Mouse (Mus musculus): ENCODE data around the gene Frzb. TPM values are rescaled to one million over a fixed set of nuclear protein-coding genes. Genes with fewer than 3 reads are reported as not detected.

The Frzb gene
- polyA plus RNA-seq, 1 experiment from 2014 or later: 19.5 TPM

- H3K27ac ChIP-seq (ENCODE audit: low read depth, low read length): no peak overlapping the region
- H3K4me1 ChIP-seq (replicated peaks; ENCODE audit: control insufficient read depth, insufficient read depth, low read length): peaks cover 4% of the 10 kb centered on the region; the same call in 1 of the 2 replicates
- H3K36me3 ChIP-seq (ENCODE audit: control insufficient read depth, insufficient read depth, low read length): no peaks in the 10 kb centered on the region
- H3K9me3 ChIP-seq (ENCODE audit: control insufficient read depth, low read length): peaks cover 4% of the 10 kb centered on the region
- peak overlapping the region; percentile 52 for H3K4me3 ChIP-seq (ENCODE audit: low read depth, low read length)
- H3K4me2 ChIP-seq (ENCODE audit: low read depth, low read length, severe bottlenecking): peak overlapping the region; percentile 98
- H3K9ac ChIP-seq (ENCODE audit: low read length): peak overlapping the region; percentile 63; the same call in 1 of the 2 replicates
- DNase-seq (ENCODE audit: low spot score) (peak; percentile 78), ATAC-seq (replicated peaks; ENCODE audit: low FRiP score) (peak; percentile 70)
- peaks cover 16% of the 10 kb centered on the region for H3K27me3 ChIP-seq (ENCODE audit: control insufficient read depth, insufficient read depth, low read length)
- WGBS: under 1% methylated on average over 12 of the region's 12 CpGs
These were observed 806 bp upstream of the Frzb start for GRCm38 (mm10) chr2:80448231-80448630.

- no peak overlapping the region; the same call in 1 of the 2 replicates for H3K27ac ChIP-seq (ENCODE audit: low read depth, low read length)
- DNase-seq (ENCODE audit: low spot score): peak; percentile 76
- peaks cover 16% of the 10 kb centered on the region for H3K27me3 ChIP-seq (ENCODE audit: control insufficient read depth, insufficient read depth, low read length)
- H3K9ac ChIP-seq (ENCODE audit: low read length): peak overlapping the region; percentile 63
- H3K4me3 ChIP-seq (ENCODE audit: low read depth, low read length): peak overlapping the region; percentile 52
- peak; percentile 55 for ATAC-seq (replicated peaks; ENCODE audit: low FRiP score)
- H3K4me1 ChIP-seq (replicated peaks; ENCODE audit: control insufficient read depth, insufficient read depth, low read length): peaks cover 4% of the 10 kb centered on the region; the same call in 1 of the 2 replicates
- under 1% methylated on average over 54 of the region's 54 CpGs for WGBS
- peak overlapping the region; percentile 98 for H3K4me2 ChIP-seq (ENCODE audit: low read depth, low read length, severe bottlenecking)
- peaks cover 4% of the 10 kb centered on the region for H3K9me3 ChIP-seq (ENCODE audit: control insufficient read depth, low read length)
- no peaks in the 10 kb centered on the region for H3K36me3 ChIP-seq (ENCODE audit: control insufficient read depth, insufficient read depth, low read length)
These were observed 895 bp downstream of the Frzb start for GRCm38 (mm10) chr2:80446308-80447151.

- no peak for DNase-seq (ENCODE audit: low spot score)
- WGBS: 4% methylated on average over 10 of the region's 10 CpGs
- Histone ChIP-seq H3K4me2 (ENCODE audit: low read depth, low read length, severe bottlenecking) (peak overlapping the region; percentile 98), H3K27ac (ENCODE audit: low read depth, low read length) (no peak overlapping the region), H3K27me3 (ENCODE audit: control insufficient read depth, insufficient read depth, low read length) (peaks cover 16% of the 10 kb centered on the region), H3K36me3 (ENCODE audit: control insufficient read depth, insufficient read depth, low read length) (no peaks in the 10 kb centered on the region), H3K4me3 (ENCODE audit: low read depth, low read length) (peak overlapping the region; percentile 52), H3K4me1 (replicated peaks; ENCODE audit: control insufficient read depth, insufficient read depth, low read length) (peaks cover 4% of the 10 kb centered on the region; the same call in 1 of the 2 replicates), H3K9ac (ENCODE audit: low read length) (peak overlapping the region; percentile 63), H3K9me3 (ENCODE audit: control insufficient read depth, low read length) (peaks cover 4% of the 10 kb centered on the region)
- ATAC-seq (replicated peaks; ENCODE audit: low FRiP score): no peak
These were observed 1.5 kb downstream of the Frzb start for GRCm38 (mm10) chr2:80445926-80446307.

- 0 out of 2 replicates have a peak overlapping the region, but pooled peaks have one; percentile 52 for H3K4me3 ChIP-seq (ENCODE audit: low read depth, low read length)
- no peaks in the 10 kb centered on the region for H3K36me3 ChIP-seq (ENCODE audit: control insufficient read depth, insufficient read depth, low read length)
- H3K9ac ChIP-seq (ENCODE audit: low read length): no peak overlapping the region
- peaks cover 4% of the 10 kb centered on the region; the same call in 1 of the 2 replicates for H3K4me1 ChIP-seq (replicated peaks; ENCODE audit: control insufficient read depth, insufficient read depth, low read length)
- no peak for ATAC-seq (replicated peaks; ENCODE audit: low FRiP score)
- H3K9me3 ChIP-seq (ENCODE audit: control insufficient read depth, low read length): peaks cover 4% of the 10 kb centered on the region
- 35% methylated on average over 10 of the region's 10 CpGs for WGBS
- no peak for DNase-seq (ENCODE audit: low spot score)
- H3K4me2 ChIP-seq (ENCODE audit: low read depth, low read length, severe bottlenecking): no peak overlapping the region
- peaks cover 16% of the 10 kb centered on the region for H3K27me3 ChIP-seq (ENCODE audit: control insufficient read depth, insufficient read depth, low read length)
- H3K27ac ChIP-seq (ENCODE audit: low read depth, low read length): no peak overlapping the region
These were observed 1.9 kb downstream of the Frzb start for GRCm38 (mm10) chr2:80445491-80445890.

- H3K4me1 ChIP-seq (replicated peaks; ENCODE audit: control insufficient read depth, insufficient read depth, low read length): peaks cover 4% of the 10 kb centered on the region; the same call in 1 of the 2 replicates
- WGBS: 68% methylated on average over 14 of the region's 14 CpGs
- no peak overlapping the region for H3K4me3 ChIP-seq (ENCODE audit: low read depth, low read length)
- H3K27me3 ChIP-seq (ENCODE audit: control insufficient read depth, insufficient read depth, low read length): peaks cover 16% of the 10 kb centered on the region
- H3K36me3 ChIP-seq (ENCODE audit: control insufficient read depth, insufficient read depth, low read length): no peaks in the 10 kb centered on the region
- no peak overlapping the region for H3K9ac ChIP-seq (ENCODE audit: low read length)
- peaks cover 4% of the 10 kb centered on the region for H3K9me3 ChIP-seq (ENCODE audit: control insufficient read depth, low read length)
- DNase-seq (ENCODE audit: low spot score): no peak
- no peak for ATAC-seq (replicated peaks; ENCODE audit: low FRiP score)
- H3K27ac ChIP-seq (ENCODE audit: low read depth, low read length): no peak overlapping the region
- H3K4me2 ChIP-seq (ENCODE audit: low read depth, low read length, severe bottlenecking): no peak overlapping the region
These were observed 2.7 kb downstream of the Frzb start for GRCm38 (mm10) chr2:80444418-80445365.

- peaks cover 4% of the 10 kb centered on the region for H3K9me3 ChIP-seq (ENCODE audit: control insufficient read depth, low read length)
- peaks cover 16% of the 10 kb centered on the region for H3K27me3 ChIP-seq (ENCODE audit: control insufficient read depth, insufficient read depth, low read length)
- 94% methylated on average over 2 of the region's 2 CpGs for WGBS
- H3K4me3 ChIP-seq (ENCODE audit: low read depth, low read length): no peak overlapping the region
- DNase-seq (ENCODE audit: low spot score) (no peak), ATAC-seq (replicated peaks; ENCODE audit: low FRiP score) (no peak)
- H3K27ac ChIP-seq (ENCODE audit: low read depth, low read length): no peak overlapping the region
- H3K36me3 ChIP-seq (ENCODE audit: control insufficient read depth, insufficient read depth, low read length): no peaks in the 10 kb centered on the region
- H3K9ac ChIP-seq (ENCODE audit: low read length): no peak overlapping the region
- peaks cover 4% of the 10 kb centered on the region; the same call in 1 of the 2 replicates for H3K4me1 ChIP-seq (replicated peaks; ENCODE audit: control insufficient read depth, insufficient read depth, low read length)
- H3K4me2 ChIP-seq (ENCODE audit: low read depth, low read length, severe bottlenecking): no peak overlapping the region
These were observed 3.5 kb downstream of the Frzb start for GRCm38 (mm10) chr2:80443962-80444361.

- Histone ChIP-seq H3K36me3 (ENCODE audit: control insufficient read depth, insufficient read depth, low read length) (no peaks in the 10 kb centered on the region), H3K9me3 (ENCODE audit: control insufficient read depth, low read length) (peaks cover 4% of the 10 kb centered on the region), H3K9ac (ENCODE audit: low read length) (no peak overlapping the region), H3K4me2 (ENCODE audit: low read depth, low read length, severe bottlenecking) (no peak overlapping the region), H3K27me3 (ENCODE audit: control insufficient read depth, insufficient read depth, low read length) (peaks cover 15% of the 10 kb centered on the region), H3K27ac (ENCODE audit: low read depth, low read length) (no peak overlapping the region), H3K4me1 (replicated peaks; ENCODE audit: control insufficient read depth, insufficient read depth, low read length) (peaks cover 5% of the 10 kb centered on the region; the same call in 1 of the 2 replicates), H3K4me3 (ENCODE audit: low read depth, low read length) (no peak overlapping the region)
- WGBS: 98% methylated on average over 3 of the region's 3 CpGs
- DNase-seq (ENCODE audit: low spot score) (no peak), ATAC-seq (replicated peaks; ENCODE audit: low FRiP score) (no peak)
These were observed 6.0 kb downstream of the Frzb start for GRCm38 (mm10) chr2:80441386-80441785.

- Histone ChIP-seq H3K27ac (ENCODE audit: low read depth, low read length) (no peak overlapping the region), H3K27me3 (ENCODE audit: control insufficient read depth, insufficient read depth, low read length) (no peaks in the 10 kb centered on the region), H3K4me2 (ENCODE audit: low read depth, low read length, severe bottlenecking) (no peak overlapping the region), H3K9ac (ENCODE audit: low read length) (no peak overlapping the region), H3K9me3 (ENCODE audit: control insufficient read depth, low read length) (peaks cover under 1% of the 10 kb centered on the region), H3K4me3 (ENCODE audit: low read depth, low read length) (no peak overlapping the region), H3K4me1 (replicated peaks; ENCODE audit: control insufficient read depth, insufficient read depth, low read length) (peaks cover 3% of the 10 kb centered on the region; the same call in 1 of the 2 replicates), H3K36me3 (ENCODE audit: control insufficient read depth, insufficient read depth, low read length) (no peaks in the 10 kb centered on the region)
- DNase-seq (ENCODE audit: low spot score): peak; percentile 54
- WGBS: 21% methylated on average over 3 of the region's 3 CpGs
- ATAC-seq (replicated peaks; ENCODE audit: low FRiP score): peak; percentile 92
These were observed 8.6 kb downstream of the Frzb start for GRCm38 (mm10) chr2:80438854-80439253.

Measured in forebrain, embryonic 11.5 days (tissue).